Mouse (Mus musculus) c-Kit-positive CD71-negative TER-119-negative erythroid progenitor cells, embryonic 14.5 days (primary cell): ENCODE results near the gene Gtf2ird2.

Experiments
- DNase-seq: peaks from one replicate; pipeline ENCODE4 v3.0.0-alpha.2; 2013; ENCODE audit warnings: low read depth

The Gtf2ird2 gene

DNA sequence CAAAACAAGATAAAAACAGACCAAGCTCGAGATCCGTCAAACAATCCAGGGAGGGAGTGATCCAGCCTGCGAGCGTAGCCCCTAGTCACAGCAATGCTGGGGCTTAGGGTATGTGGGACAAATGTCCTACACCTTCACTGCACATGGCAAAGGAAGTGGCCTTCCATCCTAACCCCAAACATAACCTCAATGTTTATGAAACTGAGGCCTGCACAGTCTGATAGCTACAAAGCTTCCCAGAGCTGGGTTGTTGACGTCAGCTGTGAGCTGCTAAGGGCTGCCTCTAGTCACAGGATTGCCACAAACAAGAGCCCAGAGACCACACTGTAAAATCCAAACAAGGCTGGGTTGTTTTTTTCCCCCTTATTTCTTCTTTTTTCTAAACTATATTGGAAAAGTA is 85.9 kb downstream of the Gtf2ird2 start:
- DNase-seq = no peak

DNA sequence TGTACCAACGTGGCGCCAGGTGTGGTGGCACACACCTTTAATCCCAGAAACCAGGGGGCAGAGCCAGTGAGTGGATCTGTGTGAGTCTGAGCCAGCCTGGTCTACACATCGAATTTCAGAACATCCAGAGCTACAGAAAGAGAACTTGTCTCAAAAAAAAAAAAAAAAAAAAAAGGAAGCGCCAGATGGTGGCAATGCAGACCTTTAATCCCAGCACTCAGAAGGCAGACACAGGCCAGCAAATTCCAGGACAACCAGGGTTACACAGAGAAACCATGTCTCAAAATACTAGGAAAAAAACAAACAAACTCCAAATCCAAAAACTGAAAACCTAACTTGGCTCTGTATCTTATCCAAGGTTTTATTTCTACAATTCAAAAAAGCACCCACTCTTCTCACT is 86.7 kb downstream of the Gtf2ird2 start:
- DNase-seq = no peak

DNA sequence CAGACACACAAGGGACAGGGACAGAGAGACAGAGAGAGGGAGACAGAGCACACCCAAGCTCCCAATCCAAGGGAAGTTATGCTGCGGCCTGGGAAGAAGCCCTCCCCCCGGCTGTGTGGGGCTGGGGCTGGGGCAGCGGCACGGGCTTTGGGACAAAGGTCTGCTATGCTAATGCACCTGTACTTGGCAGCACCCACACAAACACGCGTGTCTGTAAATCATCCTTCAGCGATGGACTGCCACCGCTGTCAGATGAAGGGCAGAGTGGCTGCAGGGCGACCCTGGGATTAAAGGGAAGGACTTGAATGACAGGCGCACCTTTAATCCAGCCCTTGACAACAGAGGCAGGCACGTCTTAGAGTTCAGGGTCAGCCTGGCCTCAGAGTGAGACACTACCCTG is 87.6 kb downstream of the Gtf2ird2 start:
- no peak for DNase-seq

DNA sequence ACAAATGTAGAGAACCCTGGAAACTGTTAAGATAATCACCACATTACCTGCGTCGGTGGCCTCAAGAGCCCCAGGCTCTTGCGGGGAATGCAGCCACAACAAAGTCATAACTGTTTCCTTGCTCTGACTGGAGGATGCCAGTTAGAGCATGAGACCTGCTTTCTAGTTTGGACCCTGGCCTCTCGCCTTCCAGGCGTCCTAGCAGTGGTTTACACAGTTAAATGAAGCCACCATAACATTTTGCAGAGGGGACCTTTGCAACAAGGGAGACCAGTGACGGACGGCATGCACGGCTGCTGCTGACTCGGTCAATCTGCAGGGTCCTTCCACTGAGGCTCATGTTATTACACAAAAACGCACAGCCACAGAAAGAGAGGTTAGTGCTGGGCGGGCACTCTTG is 88.9 kb downstream of the Gtf2ird2 start:
- no peak for DNase-seq

DNA sequence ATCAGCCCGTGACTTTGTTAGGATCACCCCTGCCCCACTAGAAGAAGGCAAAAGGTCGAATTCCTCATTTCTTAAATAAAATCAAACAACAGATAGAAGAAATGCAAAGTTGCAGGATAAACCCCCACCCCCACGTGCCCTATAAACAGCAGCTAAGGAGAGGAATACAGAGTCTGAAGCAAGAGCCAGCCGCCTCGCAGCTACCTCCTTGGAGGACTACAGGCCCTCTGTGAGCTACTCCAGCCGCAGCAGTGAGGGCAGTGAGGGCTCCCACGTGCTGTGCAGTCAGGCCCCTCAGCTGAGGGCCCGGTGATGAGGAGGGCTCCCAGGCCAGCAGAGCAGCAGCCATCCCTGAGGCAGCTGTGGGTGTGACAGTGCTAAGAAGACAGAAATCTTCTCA is 89.9 kb downstream of the Gtf2ird2 start:
- no peak for DNase-seq
